Mouse (Mus musculus): ENCODE data around the gene Kifc1. TPM values are rescaled to one million over a fixed set of nuclear protein-coding genes. Genes with fewer than 3 reads are reported as not detected.
"Not testable (repeated sequence)": the region's sequence is repeated elsewhere in the genome, so short reads cannot be mapped to it uniquely, and the experiment has no call there.

Gene Kifc1
- total and polyA plus RNA-seq, 2 experiments: 0.18 to 0.20 TPM

GRCm38 (mm10) chr17:33909077-33909868 lies 18.8 kb upstream of the Kifc1 start, which contains the start of gene Daxx:
Gene Daxx, plus strand, starts transcription at chr17:33909414.
- Histone ChIP-seq H3K27ac (replicated peaks; ENCODE audit: insufficient read depth, low read depth, low read length) (peak within 1 kb of the TSS; percentile 90), H3K36me3 (ENCODE audit: control insufficient read depth, insufficient read depth, low read length) (peaks cover 23% of the 10 kb centered on the region; the same call in 1 of the 2 replicates), H3K4me1 (ENCODE audit: control insufficient read depth, insufficient read depth, low read length) (peaks cover 7% of the 10 kb centered on the region), H3K79me2 (ENCODE audit: control insufficient read depth, insufficient read depth, low read length) (peaks cover 23% of the 10 kb centered on the region), H3K27me3 (ENCODE audit: control insufficient read depth, insufficient read depth, low read length) (no peaks in the 10 kb centered on the region), H3K9ac (ENCODE audit: low read depth, low read length) (peak within 1 kb of the TSS; percentile 82), H3K4me3 (ENCODE audit: insufficient read depth, low read depth, low read length) (peak within 1 kb of the TSS; percentile 70)
- under 1% methylated on average over 68 of the region's 68 CpGs for WGBS
- peak; percentile 87 for DNase-seq (ENCODE audit: extremely low read depth, low read depth, low spot score)
- peak; percentile 40; the same call in 1 of the 2 replicates for TF ChIP-seq POLR2A (IDR thresholded peaks at IDR 0.05; ENCODE audit: extremely low read depth, insufficient read depth, low read length)
- TF ChIP-seq CTCF (IDR thresholded peaks at IDR 0.05; ENCODE audit: low read depth, low read length): no peak

GRCm38 (mm10) chr17:33908331-33909076 lies 18.0 kb upstream of the Kifc1 start:
- Histone ChIP-seq H3K27me3 (ENCODE audit: control insufficient read depth, insufficient read depth, low read length) (no peaks in the 10 kb centered on the region), H3K79me2 (ENCODE audit: control insufficient read depth, insufficient read depth, low read length) (peaks cover 23% of the 10 kb centered on the region), H3K27ac (replicated peaks; ENCODE audit: insufficient read depth, low read depth, low read length) (peak overlapping the region; percentile 65), H3K4me3 (ENCODE audit: insufficient read depth, low read depth, low read length) (peak overlapping the region; percentile 70), H3K36me3 (ENCODE audit: control insufficient read depth, insufficient read depth, low read length) (peaks cover 16% of the 10 kb centered on the region; the same call in 1 of the 2 replicates), H3K4me1 (ENCODE audit: control insufficient read depth, insufficient read depth, low read length) (peaks cover 7% of the 10 kb centered on the region), H3K9ac (ENCODE audit: low read depth, low read length) (peak overlapping the region; percentile 57)
- peak; percentile 25 for DNase-seq (ENCODE audit: extremely low read depth, low read depth, low spot score)
- TF ChIP-seq POLR2A (IDR thresholded peaks at IDR 0.05; ENCODE audit: extremely low read depth, insufficient read depth, low read length) (no peak), CTCF (IDR thresholded peaks at IDR 0.05; ENCODE audit: low read depth, low read length) (no peak)
- 1% methylated on average over 43 of the region's 44 CpGs for WGBS

- not testable (repeated sequence) for H3K4me3 ChIP-seq (ENCODE audit: insufficient read depth, low read depth, low read length); H3K36me3 ChIP-seq (ENCODE audit: control insufficient read depth, insufficient read depth, low read length); H3K4me1 ChIP-seq (ENCODE audit: control insufficient read depth, insufficient read depth, low read length); H3K79me2 ChIP-seq (ENCODE audit: control insufficient read depth, insufficient read depth, low read length); H3K9ac ChIP-seq (ENCODE audit: low read depth, low read length); H3K27ac ChIP-seq (replicated peaks; ENCODE audit: insufficient read depth, low read depth, low read length); DNase-seq (ENCODE audit: extremely low read depth, low read depth, low spot score); H3K27me3 ChIP-seq (ENCODE audit: control insufficient read depth, insufficient read depth, low read length)
- WGBS: 55% methylated on average over 2 of the region's 4 CpGs
Measured at GRCm38 (mm10) chr17:33904835-33905234, 14.4 kb upstream of the Kifc1 start, which contains the start of gene Platr17. Gene Platr17, plus strand, starts transcription at chr17:33905135.

- H3K4me1 ChIP-seq (ENCODE audit: control insufficient read depth, insufficient read depth, low read length); H3K79me2 ChIP-seq (ENCODE audit: control insufficient read depth, insufficient read depth, low read length); H3K9ac ChIP-seq (ENCODE audit: low read depth, low read length); H3K27ac ChIP-seq (replicated peaks; ENCODE audit: insufficient read depth, low read depth, low read length); DNase-seq (ENCODE audit: extremely low read depth, low read depth, low spot score); H3K36me3 ChIP-seq (ENCODE audit: control insufficient read depth, insufficient read depth, low read length); H3K4me3 ChIP-seq (ENCODE audit: insufficient read depth, low read depth, low read length); H3K27me3 ChIP-seq (ENCODE audit: control insufficient read depth, insufficient read depth, low read length): not testable (repeated sequence)
- 73% methylated on average over 6 of the region's 6 CpGs for WGBS
Measured at GRCm38 (mm10) chr17:33903911-33904651, 13.6 kb upstream of the Kifc1 start.

- no peak overlapping the region for H3K9ac ChIP-seq (ENCODE audit: low read depth, low read length)
- 67% methylated on average over 7 of the region's 7 CpGs for WGBS
- no peak overlapping the region for H3K4me3 ChIP-seq (ENCODE audit: insufficient read depth, low read depth, low read length)
- H3K27me3 ChIP-seq (ENCODE audit: control insufficient read depth, insufficient read depth, low read length): no peaks in the 10 kb centered on the region
- no peak overlapping the region for H3K27ac ChIP-seq (replicated peaks; ENCODE audit: insufficient read depth, low read depth, low read length)
- H3K4me1 ChIP-seq (ENCODE audit: control insufficient read depth, insufficient read depth, low read length): no peaks in the 10 kb centered on the region
- TF ChIP-seq POLR2A (IDR thresholded peaks at IDR 0.05; ENCODE audit: extremely low read depth, insufficient read depth, low read length) (no peak), CTCF (IDR thresholded peaks at IDR 0.05; ENCODE audit: low read depth, low read length) (no peak)
- no peaks in the 10 kb centered on the region for H3K79me2 ChIP-seq (ENCODE audit: control insufficient read depth, insufficient read depth, low read length)
- H3K36me3 ChIP-seq (ENCODE audit: control insufficient read depth, insufficient read depth, low read length): no peaks in the 10 kb centered on the region
- DNase-seq (ENCODE audit: extremely low read depth, low read depth, low spot score): no peak
Measured at GRCm38 (mm10) chr17:33902491-33902890, 12.0 kb upstream of the Kifc1 start.
